Mouse (Mus musculus) ES-Bruce4 (cell line): ENCODE measurements around the gene Cfap45. TPM values are rescaled to one million over a fixed set of nuclear protein-coding genes. Genes with fewer than 3 reads are reported as not detected.

Source experiments
- H3K27ac ChIP-seq: 2 replicates; pipeline ENCODE4 v1.5.1; 2012; ENCODE audit warnings: low read length, inconsistent platforms; ENCODE audit not compliant: insufficient read depth
- H3K27me3 ChIP-seq: 2 replicates; pipeline ENCODE4 v1.6.1; 2012; ENCODE audit warnings: mild to moderate bottlenecking, low read length, inconsistent platforms; ENCODE audit not compliant: control insufficient read depth, poor library complexity, insufficient read depth, severe bottlenecking
- H3K36me3 ChIP-seq: 2 replicates; pipeline ENCODE4 v1.6.1; 2012; ENCODE audit warnings: inconsistent platforms, mild to moderate bottlenecking, low read length, moderate library complexity; ENCODE audit not compliant: control insufficient read depth, poor library complexity, insufficient read depth, severe bottlenecking
- H3K4me1 ChIP-seq: one replicate; pipeline ENCODE4 v1.8.1; 2011; ENCODE audit warnings: low read length; ENCODE audit not compliant: control insufficient read depth, insufficient read depth
- H3K4me3 ChIP-seq: 2 replicates; pipeline ENCODE4 v1.5.1; 2011; ENCODE audit warnings: low read depth, mild to moderate bottlenecking, low read length
- H3K9ac ChIP-seq: 2 replicates; pipeline ENCODE4 v1.6.1; 2012; ENCODE audit warnings: low read depth, mild to moderate bottlenecking, inconsistent platforms; ENCODE audit not compliant: poor library complexity, severe bottlenecking
- H3K9me3 ChIP-seq: replicated peaks from 2 replicates; pipeline ENCODE4 v1.6.1; 2012; ENCODE audit warnings: mild to moderate bottlenecking, low read length, inconsistent platforms; ENCODE audit not compliant: control insufficient read depth, poor library complexity, insufficient read depth, severe bottlenecking
- CTCF ChIP-seq: IDR thresholded peaks from one replicate; pipeline ENCODE4 v1.8.1; 2011; ENCODE audit warnings: low read depth, low read length
- EP300 ChIP-seq: IDR thresholded peaks from 2 replicates; pipeline ENCODE4 v1.6.1; 2011; ENCODE audit warnings: low read depth, low read length; ENCODE audit not compliant: insufficient read depth
- POLR2A ChIP-seq: IDR thresholded peaks from one replicate; pipeline ENCODE4 v1.8.1; 2011; ENCODE audit warnings: low read length; ENCODE audit not compliant: insufficient read depth
- polyA plus RNA-seq: library from polyadenylated mRNA; stranded (reverse); fragments of >200 nt; gene quantifications from 2 replicates; pipeline ENCODE4 v1.2.4, GENCODE M21; 2011; ENCODE audit warnings: low read depth; ENCODE audit not compliant: missing spikeins, insufficient read depth, insufficient read length

The Cfap45 gene
- polyA plus RNA-seq, 1 experiment = 2.1 TPM

DNA sequence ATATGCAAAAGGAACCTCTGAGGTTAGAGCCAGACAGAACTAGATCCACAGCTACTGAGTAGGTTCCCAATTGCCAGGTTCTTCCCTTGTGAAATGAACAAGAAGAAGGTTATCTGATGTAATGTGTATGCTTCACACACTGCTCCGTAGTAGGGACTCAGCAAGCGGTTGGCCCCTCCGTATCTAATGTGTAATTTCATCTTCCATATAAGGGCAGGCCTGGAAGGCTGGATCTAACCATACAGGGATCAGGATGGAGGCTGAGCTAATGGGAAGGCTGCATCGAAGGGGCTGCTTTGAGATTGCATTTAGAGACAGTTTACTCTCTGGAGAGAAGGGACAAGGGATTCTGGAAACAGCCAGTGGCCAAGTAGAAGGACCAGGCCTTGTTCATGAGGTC is 47.2 kb downstream of the Cfap45 start:
- TF ChIP-seq POLR2A (no peak), EP300 (no peak), CTCF (no peak)
- H3K36me3 ChIP-seq = no peaks in the 10 kb centered on the region
- H3K4me3 ChIP-seq = no peak overlapping the region
- no peak overlapping the region for H3K27ac ChIP-seq
- H3K9ac ChIP-seq = no peak overlapping the region
- H3K4me1 ChIP-seq = no peaks in the 10 kb centered on the region
- no peaks in the 10 kb centered on the region for H3K9me3 ChIP-seq
- no peaks in the 10 kb centered on the region for H3K27me3 ChIP-seq

- H3K27ac ChIP-seq = no peak overlapping the region
- H3K4me1 ChIP-seq = no peaks in the 10 kb centered on the region
- no peaks in the 10 kb centered on the region for H3K9me3 ChIP-seq
- H3K4me3 ChIP-seq = no peak overlapping the region
- no peaks in the 10 kb centered on the region for H3K36me3 ChIP-seq
- H3K9ac ChIP-seq = no peak overlapping the region
- no peaks in the 10 kb centered on the region for H3K27me3 ChIP-seq
- TF ChIP-seq EP300 (no peak), CTCF (no peak), POLR2A (no peak)
Observed at GRCm38 (mm10) chr1:172580116-172580515, 59.5 kb downstream of the Cfap45 start.

- Histone ChIP-seq H3K27me3 (no peaks in the 10 kb centered on the region), H3K4me3 (no peak overlapping the region), H3K36me3 (no peaks in the 10 kb centered on the region), H3K9me3 (no peaks in the 10 kb centered on the region), H3K9ac (no peak overlapping the region), H3K4me1 (no peaks in the 10 kb centered on the region), H3K27ac (no peak overlapping the region)
- TF ChIP-seq CTCF (no peak), EP300 (no peak), POLR2A (no peak)
Observed at GRCm38 (mm10) chr1:172582436-172582835, 61.8 kb downstream of the Cfap45 start.

DNA sequence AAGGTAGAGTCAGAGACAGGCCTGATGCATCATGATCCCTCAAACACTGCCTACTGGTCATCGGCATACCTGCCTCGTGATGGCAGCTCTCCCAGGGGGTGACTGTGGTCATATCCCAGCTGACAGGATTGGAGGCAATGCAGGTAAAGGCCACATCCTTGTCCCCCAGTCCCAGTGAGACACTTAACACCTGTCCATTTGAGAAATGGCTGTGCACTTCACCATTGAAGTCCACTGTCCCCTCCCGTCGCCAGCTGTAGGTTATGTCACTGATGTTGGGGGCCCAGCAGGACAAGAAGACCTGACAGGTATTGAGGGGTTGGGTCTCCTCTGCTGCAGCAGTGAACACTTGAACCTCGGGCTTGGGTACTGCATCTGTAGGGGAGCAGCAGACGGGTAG is 63.7 kb downstream of the Cfap45 start:
- Histone ChIP-seq H3K9me3 (no peaks in the 10 kb centered on the region), H3K27ac (no peak overlapping the region), H3K36me3 (no peaks in the 10 kb centered on the region), H3K4me3 (no peak overlapping the region), H3K27me3 (no peaks in the 10 kb centered on the region), H3K4me1 (no peaks in the 10 kb centered on the region), H3K9ac (no peak overlapping the region)
- no peak for TF ChIP-seq EP300
- no peak for TF ChIP-seq POLR2A
- TF ChIP-seq CTCF = no peak

GRCm38 (mm10) chr1:172585026-172585425 is 64.4 kb downstream of the Cfap45 start:
- H3K27me3 ChIP-seq = no peaks in the 10 kb centered on the region
- no peak for TF ChIP-seq EP300
- no peak for TF ChIP-seq CTCF
- no peak for TF ChIP-seq POLR2A
- H3K9me3 ChIP-seq = no peaks in the 10 kb centered on the region
- H3K36me3 ChIP-seq = no peaks in the 10 kb centered on the region
- H3K27ac ChIP-seq = no peak overlapping the region
- H3K4me3 ChIP-seq = no peak overlapping the region
- H3K9ac ChIP-seq = no peak overlapping the region
- no peaks in the 10 kb centered on the region for H3K4me1 ChIP-seq

DNA sequence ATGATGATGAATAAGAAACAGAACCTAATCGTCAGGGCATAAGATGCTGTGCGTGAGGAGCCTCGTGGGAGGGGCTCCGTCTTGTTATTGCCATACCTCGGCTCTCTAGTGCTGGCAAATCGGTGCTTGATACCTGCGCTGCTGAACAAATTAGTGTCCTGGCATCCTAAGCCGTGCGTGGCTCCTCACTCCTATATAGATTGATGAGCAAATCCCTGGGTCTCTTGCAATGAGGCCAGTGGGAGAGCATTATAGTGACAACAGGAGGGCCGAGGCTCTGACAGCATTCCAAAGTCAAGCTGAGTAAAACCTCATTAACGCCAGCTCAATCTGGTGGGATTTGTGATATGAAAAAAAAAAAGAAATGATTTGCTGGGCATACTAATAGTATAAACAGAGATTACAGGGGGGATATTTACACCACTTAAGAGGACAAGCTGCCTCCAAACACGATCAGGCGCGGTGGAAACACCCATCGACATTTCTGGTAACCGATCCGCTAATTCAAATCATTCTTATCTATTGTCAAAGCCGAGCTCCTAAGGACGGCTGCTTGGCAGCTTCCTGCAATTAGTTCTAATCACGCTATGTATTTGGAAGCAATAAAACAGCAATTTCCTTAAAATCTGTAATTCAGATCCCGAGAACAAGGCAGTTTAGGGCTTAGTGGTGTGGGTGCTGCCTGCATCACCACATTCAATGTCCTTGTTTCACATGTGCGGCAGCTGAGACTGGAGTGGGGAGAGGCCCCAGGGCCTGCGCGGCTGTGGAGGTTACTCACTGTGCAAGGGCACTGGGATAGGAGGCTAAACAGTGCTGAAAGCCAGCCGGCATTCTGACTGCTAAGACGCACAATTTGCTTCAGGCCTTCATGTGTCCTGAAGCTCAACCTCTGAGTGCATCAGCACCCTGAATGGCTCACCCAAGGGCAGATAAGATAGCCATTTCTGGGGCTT is 65.3 kb downstream of the Cfap45 start:
- no peaks in the 10 kb centered on the region for H3K36me3 ChIP-seq
- H3K27me3 ChIP-seq = no peaks in the 10 kb centered on the region
- no peak overlapping the region for H3K9ac ChIP-seq
- TF ChIP-seq CTCF (no peak), POLR2A (no peak), EP300 (no peak)
- H3K4me3 ChIP-seq = no peak overlapping the region
- no peaks in the 10 kb centered on the region for H3K9me3 ChIP-seq
- H3K27ac ChIP-seq = no peak overlapping the region
- no peaks in the 10 kb centered on the region for H3K4me1 ChIP-seq
